Mouse (Mus musculus): ENCODE results near the gene Irgq. TPM values are rescaled to one million over a fixed set of nuclear protein-coding genes. Genes with fewer than 3 reads are reported as not detected.
A peak's percentile ranks its signal among the peaks of the same experiment; 100 is the strongest.

Irgq gene
- polyA plus RNA-seq, 1 experiment from 2014 or later = 12.8 TPM

DNA sequence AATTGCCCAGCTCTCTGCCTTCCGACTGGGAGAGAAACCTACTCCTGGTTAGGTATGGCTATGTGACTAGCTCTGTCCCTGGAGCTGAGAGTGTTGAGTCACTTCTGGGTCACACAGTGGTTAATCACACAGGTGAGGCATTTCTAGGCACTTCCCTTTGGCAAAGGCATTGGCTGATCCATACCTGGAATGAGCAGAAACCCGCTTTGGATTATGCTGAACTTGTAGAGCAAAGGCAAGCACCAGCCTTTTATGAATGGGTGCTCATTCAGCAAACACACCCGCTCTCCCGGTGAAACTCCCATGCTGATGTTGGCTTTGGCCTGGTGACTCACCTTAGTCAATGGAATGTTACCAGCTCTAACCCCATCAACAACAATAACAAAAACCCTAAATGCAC, 9.2 kb downstream of the Irgq start:
- Histone ChIP-seq H3K9me3 (ENCODE audit: control insufficient read depth, low read length) (no peaks in the 10 kb centered on the region), H3K27ac (ENCODE audit: low read depth, low read length) (no peak overlapping the region), H3K4me2 (replicated peaks; ENCODE audit: low read depth, low read length) (no peak overlapping the region), H3K36me3 (ENCODE audit: control insufficient read depth, insufficient read depth, low read length) (no peaks in the 10 kb centered on the region), H3K4me3 (ENCODE audit: low read depth, low read length) (no peak overlapping the region), H3K4me1 (replicated peaks; ENCODE audit: control insufficient read depth, insufficient read depth, low read length) (no peaks in the 10 kb centered on the region), H3K9ac (ENCODE audit: low read depth, low read length) (no peak overlapping the region), H3K27me3 (ENCODE audit: control insufficient read depth, insufficient read depth, low read length) (no peaks in the 10 kb centered on the region)
- ATAC-seq (ENCODE audit: low FRiP score) (no peak), DNase-seq (ENCODE audit: low spot score) (no peak)
- WGBS = 91% methylated on average over 4 of the region's 4 CpGs

DNA sequence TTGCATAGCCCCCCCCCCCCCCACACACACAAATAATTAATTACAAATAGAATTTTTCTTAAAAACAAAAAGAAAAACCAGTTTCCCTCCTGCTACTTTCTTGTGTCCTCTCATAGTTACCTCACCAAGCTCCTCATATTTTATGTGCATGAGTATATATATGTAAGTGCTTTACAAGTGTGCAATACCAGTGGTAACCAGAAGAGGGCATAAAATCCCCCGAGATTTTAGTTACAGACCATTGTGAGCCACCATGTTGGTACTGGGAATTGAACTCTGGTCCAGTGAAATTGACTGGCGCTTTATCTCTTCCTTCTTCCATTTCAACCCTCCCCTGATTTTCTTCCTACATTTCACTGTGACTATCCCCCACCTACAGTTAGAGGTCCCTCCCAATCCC, 14.0 kb downstream of the Irgq start:
- H3K9ac ChIP-seq (ENCODE audit: low read depth, low read length) = no peak overlapping the region
- DNase-seq (ENCODE audit: low spot score) (peak; percentile 20), ATAC-seq (ENCODE audit: low FRiP score) (no peak)
- H3K27me3 ChIP-seq (ENCODE audit: control insufficient read depth, insufficient read depth, low read length) = no peaks in the 10 kb centered on the region
- 78% methylated on average over 2 of the region's 2 CpGs for WGBS
- H3K36me3 ChIP-seq (ENCODE audit: control insufficient read depth, insufficient read depth, low read length) = no peaks in the 10 kb centered on the region
- H3K9me3 ChIP-seq (ENCODE audit: control insufficient read depth, low read length) = no peaks in the 10 kb centered on the region
- peaks cover 9% of the 10 kb centered on the region for H3K4me1 ChIP-seq (replicated peaks; ENCODE audit: control insufficient read depth, insufficient read depth, low read length)
- no peak overlapping the region for H3K4me2 ChIP-seq (replicated peaks; ENCODE audit: low read depth, low read length)
- no peak overlapping the region for H3K27ac ChIP-seq (ENCODE audit: low read depth, low read length)
- H3K4me3 ChIP-seq (ENCODE audit: low read depth, low read length) = no peak overlapping the region

DNA sequence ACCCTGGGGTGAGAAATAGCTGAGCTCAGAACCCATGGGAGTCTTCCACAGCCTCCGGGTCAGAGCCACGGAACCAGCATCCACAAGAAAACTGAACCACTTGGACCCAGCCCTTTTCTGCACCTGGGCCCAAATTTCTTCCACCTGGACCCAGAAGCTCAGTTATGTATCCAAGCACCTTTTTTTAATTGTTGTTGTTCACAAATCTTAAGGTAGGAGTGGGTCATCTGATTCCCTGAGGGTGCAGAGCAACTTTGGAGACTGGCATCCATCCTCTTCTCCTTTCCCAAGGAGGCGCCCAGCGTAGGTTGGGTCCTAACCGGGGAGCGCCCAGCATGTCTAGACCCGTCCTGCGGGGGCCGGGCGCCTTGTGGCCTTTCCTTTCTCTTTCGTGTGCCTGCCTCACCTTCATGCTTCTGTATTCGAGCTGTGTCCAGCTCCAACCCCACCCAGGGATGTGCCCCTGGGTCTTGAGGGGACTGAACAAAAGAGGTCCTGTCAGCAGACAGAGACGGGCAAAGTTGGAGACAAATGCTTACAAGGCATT, 15.7 kb downstream of the Irgq start, which contains the start of the genes Pinlyp and Xrcc1:
TSS of gene Pinlyp (minus strand) at position 51 of the 547 bp plus-strand sequence.
TSS of gene Xrcc1 (plus strand) at position 222 of the 547 bp plus-strand sequence.
- DNase-seq (ENCODE audit: low spot score) = no peak
- Histone ChIP-seq H3K4me2 (replicated peaks; ENCODE audit: low read depth, low read length) (peak within 1 kb of the TSS; percentile 65), H3K4me3 (ENCODE audit: low read depth, low read length) (peak within 1 kb of the TSS; percentile 83), H3K36me3 (ENCODE audit: control insufficient read depth, insufficient read depth, low read length) (no peaks in the 10 kb centered on the region), H3K9ac (ENCODE audit: low read depth, low read length) (peak within 1 kb of the TSS; percentile 77), H3K27me3 (ENCODE audit: control insufficient read depth, insufficient read depth, low read length) (no peaks in the 10 kb centered on the region), H3K9me3 (ENCODE audit: control insufficient read depth, low read length) (no peaks in the 10 kb centered on the region), H3K27ac (ENCODE audit: low read depth, low read length) (peak within 1 kb of the TSS; percentile 42), H3K4me1 (replicated peaks; ENCODE audit: control insufficient read depth, insufficient read depth, low read length) (peaks cover 9% of the 10 kb centered on the region)
- 42% methylated on average over 13 of the region's 13 CpGs for WGBS
- peak; percentile 13 for ATAC-seq (ENCODE audit: low FRiP score)

DNA sequence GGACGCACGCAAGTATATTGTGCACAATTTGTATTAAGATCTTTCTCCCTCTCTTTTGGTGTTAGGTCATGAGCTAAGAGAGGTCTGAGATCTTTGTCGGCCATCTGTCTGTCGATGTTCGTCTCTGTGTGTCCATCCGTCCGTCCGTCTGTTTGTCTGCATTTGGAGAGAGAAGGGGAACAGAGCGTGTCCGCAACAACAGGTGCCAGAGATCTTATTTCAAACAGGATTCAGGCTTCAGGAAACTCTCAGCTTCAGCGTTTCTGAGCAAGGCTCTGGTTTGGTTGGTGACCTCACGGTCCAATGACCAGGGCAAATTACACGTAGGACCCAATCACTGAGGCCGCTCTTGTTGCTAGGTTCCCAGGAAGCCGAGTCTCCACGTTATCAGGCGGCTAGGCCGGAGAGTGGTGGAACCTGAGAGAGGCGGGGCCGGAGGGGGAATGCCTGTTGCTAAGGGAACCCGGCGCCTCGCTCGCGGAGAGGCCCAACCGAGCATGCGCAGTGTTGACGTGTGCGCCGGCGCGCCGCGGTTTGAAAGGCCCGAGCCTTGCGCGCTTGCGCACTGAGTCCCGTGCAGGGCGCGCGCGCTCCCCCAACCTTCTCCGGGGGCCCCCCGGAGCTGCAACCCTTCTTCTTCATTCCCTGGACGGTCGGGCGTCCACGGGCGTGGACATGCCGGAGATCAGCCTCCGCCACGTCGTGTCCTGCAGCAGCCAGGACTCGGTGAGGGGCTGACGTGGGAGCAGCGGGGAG, 16.3 kb downstream of the Irgq start:
- H3K27ac ChIP-seq (ENCODE audit: low read depth, low read length) = peak overlapping the region; percentile 42
- ATAC-seq (ENCODE audit: low FRiP score) = peak; percentile 98
- WGBS = under 1% methylated on average over 57 of the region's 57 CpGs

DNA sequence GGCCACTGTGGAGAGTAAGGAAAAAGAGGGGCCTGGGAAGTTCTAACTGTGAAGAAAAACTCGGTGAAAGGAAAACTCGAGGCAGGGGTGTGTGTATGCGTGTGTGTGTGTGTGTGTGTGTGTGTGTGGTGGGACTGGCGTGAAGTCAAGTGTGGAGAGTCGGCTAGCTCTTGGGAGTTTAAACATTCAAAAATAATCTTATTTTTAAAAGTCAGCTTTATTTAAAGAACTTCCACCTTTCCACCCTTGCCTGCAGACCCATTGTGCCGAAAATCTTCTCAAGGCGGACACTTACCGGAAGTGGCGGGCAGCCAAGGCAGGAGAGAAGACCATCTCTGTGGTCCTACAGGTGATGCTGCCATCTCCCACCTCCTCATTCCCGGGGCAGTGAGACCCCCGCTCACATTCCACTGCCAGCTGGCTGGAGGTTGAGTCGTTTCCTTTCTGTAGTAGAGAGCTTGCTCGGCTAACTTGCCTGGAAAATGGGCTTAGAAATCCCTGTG, 17.1 kb downstream of the Irgq start:
- ATAC-seq (ENCODE audit: low FRiP score) = no peak; the same call in 1 of the 2 replicates
- WGBS = 32% methylated on average over 13 of the region's 13 CpGs
- H3K4me2 ChIP-seq (replicated peaks; ENCODE audit: low read depth, low read length) = peak overlapping the region; percentile 65
- no peaks in the 10 kb centered on the region for H3K27me3 ChIP-seq (ENCODE audit: control insufficient read depth, insufficient read depth, low read length)
- no peaks in the 10 kb centered on the region for H3K9me3 ChIP-seq (ENCODE audit: control insufficient read depth, low read length)
- no peak for DNase-seq (ENCODE audit: low spot score)
- no peak overlapping the region for H3K27ac ChIP-seq (ENCODE audit: low read depth, low read length)
- H3K36me3 ChIP-seq (ENCODE audit: control insufficient read depth, insufficient read depth, low read length) = no peaks in the 10 kb centered on the region
- peak overlapping the region; percentile 77 for H3K9ac ChIP-seq (ENCODE audit: low read depth, low read length)
- peaks cover 9% of the 10 kb centered on the region for H3K4me1 ChIP-seq (replicated peaks; ENCODE audit: control insufficient read depth, insufficient read depth, low read length)
- peak overlapping the region; percentile 83 for H3K4me3 ChIP-seq (ENCODE audit: low read depth, low read length)

More for the DNA sequence above, 16.3 kb downstream of the Irgq start:
- Histone ChIP-seq H3K4me2 (replicated peaks; ENCODE audit: low read depth, low read length) (peak overlapping the region; percentile 65), H3K27me3 (ENCODE audit: control insufficient read depth, insufficient read depth, low read length) (no peaks in the 10 kb centered on the region), H3K4me1 (replicated peaks; ENCODE audit: control insufficient read depth, insufficient read depth, low read length) (peaks cover 9% of the 10 kb centered on the region), H3K9ac (ENCODE audit: low read depth, low read length) (peak overlapping the region; percentile 77), H3K36me3 (ENCODE audit: control insufficient read depth, insufficient read depth, low read length) (no peaks in the 10 kb centered on the region), H3K9me3 (ENCODE audit: control insufficient read depth, low read length) (no peaks in the 10 kb centered on the region), H3K4me3 (ENCODE audit: low read depth, low read length) (peak overlapping the region; percentile 83)
- DNase-seq (ENCODE audit: low spot score) = peak; percentile 100

DNA sequence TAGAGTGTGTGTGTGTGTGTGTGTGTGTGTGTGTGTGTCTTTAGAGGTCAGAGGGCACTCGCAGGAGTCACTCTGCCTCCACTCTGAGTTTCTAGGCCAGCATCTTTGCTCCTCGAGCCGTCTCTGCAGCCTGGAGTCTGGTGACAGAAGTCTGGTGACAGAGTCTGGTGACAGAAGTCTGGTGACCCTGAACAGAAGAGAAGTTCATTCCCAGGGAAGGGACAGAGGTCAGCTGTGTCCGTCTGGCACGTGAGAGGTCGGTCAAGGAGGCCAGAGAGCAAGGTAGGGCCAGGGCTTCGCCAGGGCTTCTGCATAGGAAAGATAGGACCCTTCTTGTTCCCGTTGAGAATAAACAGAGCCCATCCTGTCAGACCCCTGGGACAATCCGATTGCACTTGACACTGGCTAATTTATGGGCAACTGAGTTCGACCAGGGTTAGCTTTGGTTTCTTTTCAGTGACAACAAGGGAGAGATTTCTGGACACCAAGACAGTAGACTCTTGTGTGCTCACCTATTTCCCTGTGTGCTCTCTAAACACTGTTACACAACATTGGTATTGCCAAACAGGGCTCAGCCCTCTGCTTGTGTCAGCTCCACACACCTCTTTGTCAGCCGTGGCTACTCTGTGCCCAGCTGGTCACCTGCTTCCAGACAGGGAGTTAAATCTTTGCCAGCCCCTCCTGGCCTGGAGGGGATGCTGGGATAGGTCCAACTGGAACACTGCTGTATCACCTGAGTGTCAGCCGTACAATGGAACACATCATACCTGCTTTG, 21.7 kb downstream of the Irgq start:
- no peaks in the 10 kb centered on the region for H3K27me3 ChIP-seq (ENCODE audit: control insufficient read depth, insufficient read depth, low read length)
- no peak for DNase-seq (ENCODE audit: low spot score)
- H3K9me3 ChIP-seq (ENCODE audit: control insufficient read depth, low read length) = no peaks in the 10 kb centered on the region
- H3K9ac ChIP-seq (ENCODE audit: low read depth, low read length) = no peak overlapping the region
- no peaks in the 10 kb centered on the region for H3K36me3 ChIP-seq (ENCODE audit: control insufficient read depth, insufficient read depth, low read length)
- no peak overlapping the region for H3K4me3 ChIP-seq (ENCODE audit: low read depth, low read length)
- H3K4me2 ChIP-seq (replicated peaks; ENCODE audit: low read depth, low read length) = no peak overlapping the region
- no peak overlapping the region for H3K27ac ChIP-seq (ENCODE audit: low read depth, low read length)
- ATAC-seq (ENCODE audit: low FRiP score) = no peak
- H3K4me1 ChIP-seq (replicated peaks; ENCODE audit: control insufficient read depth, insufficient read depth, low read length) = peaks cover 5% of the 10 kb centered on the region
- WGBS = 93% methylated on average over 12 of the region's 12 CpGs

DNA sequence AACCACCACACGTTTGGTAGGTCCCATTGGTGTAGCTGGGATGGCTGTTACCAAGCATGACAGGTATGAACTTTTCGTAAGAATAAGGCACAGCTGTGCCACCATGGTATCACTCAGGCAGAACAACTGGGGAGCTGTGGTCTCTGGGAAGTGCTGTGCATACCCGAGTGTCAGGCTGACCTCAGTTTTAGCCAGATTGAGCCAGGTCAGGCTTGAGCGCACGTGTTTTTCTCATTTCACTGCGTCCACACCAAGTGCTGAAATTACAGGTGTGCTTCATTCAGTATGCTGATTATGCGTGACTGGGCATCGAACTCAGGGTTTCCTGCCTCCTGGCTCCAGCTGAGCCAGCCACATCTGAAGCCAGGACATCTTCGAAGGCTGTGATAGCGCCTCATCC, 25.3 kb downstream of the Irgq start:
- no peak for ATAC-seq (ENCODE audit: low FRiP score)
- H3K36me3 ChIP-seq (ENCODE audit: control insufficient read depth, insufficient read depth, low read length) = 0 out of 2 replicates have a peak, but pooled peaks cover 2% of the 10 kb centered on the region
- WGBS = 90% methylated on average over 10 of the region's 10 CpGs

DNA sequence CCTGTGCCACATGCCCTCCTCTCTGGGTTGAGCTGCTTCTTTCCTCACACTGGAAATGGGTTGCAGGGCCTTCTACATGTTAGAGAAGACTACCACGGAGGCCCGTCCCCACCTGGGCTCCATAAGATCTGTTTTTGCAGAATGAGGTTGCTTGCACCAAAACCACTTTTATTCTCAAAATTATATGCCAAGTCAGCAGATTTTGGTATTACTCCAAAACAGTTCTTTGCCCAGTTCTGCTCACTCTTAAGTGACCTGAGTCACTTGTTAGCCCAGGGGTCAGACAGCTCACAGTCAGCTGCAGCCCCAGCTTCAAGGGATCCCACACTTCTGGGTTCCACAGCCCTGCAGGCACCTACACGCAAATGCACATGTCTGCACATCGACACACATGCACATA, 31.0 kb downstream of the Irgq start:
- H3K27me3 ChIP-seq (ENCODE audit: control insufficient read depth, insufficient read depth, low read length) = no peaks in the 10 kb centered on the region
- H3K4me1 ChIP-seq (replicated peaks; ENCODE audit: control insufficient read depth, insufficient read depth, low read length) = no peaks in the 10 kb centered on the region
- 0 out of 2 replicates have a peak, but pooled peaks cover 3% of the 10 kb centered on the region for H3K36me3 ChIP-seq (ENCODE audit: control insufficient read depth, insufficient read depth, low read length)
- no peaks in the 10 kb centered on the region for H3K9me3 ChIP-seq (ENCODE audit: control insufficient read depth, low read length)
- no peak for DNase-seq (ENCODE audit: low spot score)
- no peak for ATAC-seq (ENCODE audit: low FRiP score)
- H3K4me3 ChIP-seq (ENCODE audit: low read depth, low read length) = no peak overlapping the region
- 91% methylated on average over 4 of the region's 4 CpGs for WGBS
- H3K27ac ChIP-seq (ENCODE audit: low read depth, low read length) = no peak overlapping the region
- H3K4me2 ChIP-seq (replicated peaks; ENCODE audit: low read depth, low read length) = no peak overlapping the region
- H3K9ac ChIP-seq (ENCODE audit: low read depth, low read length) = no peak overlapping the region

More for the DNA sequence above, 25.3 kb downstream of the Irgq start:
- no peak overlapping the region for H3K27ac ChIP-seq (ENCODE audit: low read depth, low read length)
- no peaks in the 10 kb centered on the region for H3K9me3 ChIP-seq (ENCODE audit: control insufficient read depth, low read length)
- H3K4me3 ChIP-seq (ENCODE audit: low read depth, low read length) = no peak overlapping the region
- no peaks in the 10 kb centered on the region for H3K4me1 ChIP-seq (replicated peaks; ENCODE audit: control insufficient read depth, insufficient read depth, low read length)
- DNase-seq (ENCODE audit: low spot score) = no peak
- H3K9ac ChIP-seq (ENCODE audit: low read depth, low read length) = no peak overlapping the region
- H3K4me2 ChIP-seq (replicated peaks; ENCODE audit: low read depth, low read length) = no peak overlapping the region
- no peaks in the 10 kb centered on the region for H3K27me3 ChIP-seq (ENCODE audit: control insufficient read depth, insufficient read depth, low read length)
